Comparison of ENCODE assay signal across 9 mouse cellular contexts in the genomic region with DNA sequence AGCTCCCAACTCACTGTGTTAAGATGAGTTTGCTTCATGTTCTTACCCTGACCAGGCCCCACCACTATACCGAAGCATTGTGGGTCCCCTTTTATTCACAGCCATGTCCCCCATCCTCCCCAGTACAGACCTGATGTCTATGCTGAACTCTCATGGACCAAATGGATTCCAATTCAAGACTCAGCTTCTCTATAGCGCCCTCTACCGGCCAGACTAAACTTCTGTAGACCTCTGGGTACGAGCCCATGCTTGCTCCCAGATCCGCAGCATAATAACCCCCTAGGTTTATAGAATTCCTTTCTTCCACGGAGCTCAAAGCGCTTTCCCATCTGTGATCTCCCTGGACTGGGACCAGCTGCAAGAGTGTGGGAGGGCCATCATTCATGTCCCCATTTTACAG. TPM values are rescaled to one million over a fixed set of nuclear protein-coding genes. Genes with fewer than 3 reads are reported as not detected.
DNase-seq lines count a peak whose midpoint lies in the region; ATAC-seq and TF ChIP-seq lines count a peak whose summit lies in the region.
"Had no signal": no experiment of that assay in that cellular context is flagged by ENCODE, and none has a peak within 500 bp of the region (broad histone marks: within the 10 kb centered on the region; RNA-seq: fewer than 3 reads in every experiment).

No protein-coding gene starts in this region.

- WGBS in hindbrain, postnatal 0 days = 34% methylated on average over 7 of the region's 7 CpGs

- no peak overlapping the region for H3K9ac ChIP-seq in hindbrain, postnatal 0 days (replicated peaks; ENCODE audit: low read length)

- no peak overlapping the region for H3K27ac ChIP-seq in hindbrain, postnatal 0 days

- no peaks in the 10 kb centered on the region for H3K36me3 ChIP-seq in hindbrain, postnatal 0 days (ENCODE audit: insufficient read depth, low read length)

- H3K9me3 ChIP-seq in hindbrain, postnatal 0 days (ENCODE audit: low read length) = no peaks in the 10 kb centered on the region

- DNase-seq in heart, postnatal 4 days = peak; percentile 55
- DNase-seq in heart, adult 8-10 months (ENCODE audit: low spot score) = no peak
- DNase-seq in 3T3-L1 (ENCODE audit: low read depth, low spot score) = peak; percentile 62
- DNase-seq in NIH3T3 (ENCODE audit: low read depth) = peak; percentile 67
- DNase-seq in hindbrain, postnatal 0 days (ENCODE audit: low spot score) = peak; percentile 59
- DNase-seq in thymus, postnatal 4 days = peak; percentile 64
- no peak for DNase-seq in right cerebral cortex, postnatal 4 days
- DNase-seq in kidney, adult 18-20 months = no peak

- H3K4me1 ChIP-seq in hindbrain, postnatal 0 days (ENCODE audit: insufficient read depth, low read length) = no peaks in the 10 kb centered on the region

- ATAC-seq in hindbrain, postnatal 0 days = no peak

- no peak overlapping the region for H3K4me2 ChIP-seq in hindbrain, postnatal 0 days (ENCODE audit: low read depth, low read length)

- H3K27me3 ChIP-seq in hindbrain, postnatal 0 days (ENCODE audit: insufficient read depth, low read length) = no peaks in the 10 kb centered on the region

- H3K4me3 ChIP-seq in hindbrain, postnatal 0 days (ENCODE audit: low read length) = no peak overlapping the region

- peak; percentile 62 for TF ChIP-seq CTCF in hindbrain, postnatal 0 days (IDR thresholded peaks at IDR 0.05; ENCODE audit: low read depth)

RNA-seq across cellular contexts. Expression of gene Fam131c, which starts 7.2 kb away (rescaled TPM):
- total RNA-seq in heart, postnatal 4 days (2021) = under 1 TPM; 0.43 to 0.62 TPM
- total RNA-seq in heart, adult 8-10 months (2022) = 1 to 10 TPM; 2.4 to 5.5 (median 4.1) TPM
- total RNA-seq in hindbrain, postnatal 0 days (2014; rRNA removed) = 95.3 and 103 TPM in 2 replicates
- polyA plus RNA-seq in hindbrain, postnatal 0 days (2015; fragmentation: Nextera tagmentation; extraction: Ambion mirVana) = 41.7 and 46.3 TPM in 2 replicates

RNA-seq across cellular contexts. Expression of gene Clcnka, which starts 37.7 kb away (rescaled TPM):
- not detected for total RNA-seq in heart, postnatal 4 days (2021)
- not detected for total RNA-seq in heart, adult 8-10 months (2022)
- total RNA-seq in hindbrain, postnatal 0 days (2014; rRNA removed) = 1.1 and 1.2 TPM in 2 replicates
- polyA plus RNA-seq in hindbrain, postnatal 0 days (2015; fragmentation: Nextera tagmentation; extraction: Ambion mirVana) = 0.95 and 0.98 TPM in 2 replicates

RNA-seq across cellular contexts. Expression of gene Clcnkb, which starts 55.0 kb away (rescaled TPM):
- total RNA-seq in heart, postnatal 4 days (2021) = 1 to 10 TPM in 1 of 2 experiments, under 1 TPM in 1; 0.61 to 1.3 TPM
- total RNA-seq in heart, adult 8-10 months (2022) = 1 to 10 TPM in 1 of 4 experiments, under 1 TPM in 3; 0.33 to 1.5 (median 0.59) TPM
- total RNA-seq in hindbrain, postnatal 0 days (2014; rRNA removed) = 5.0 TPM in 1 of 2 replicates, not detected in the other
- 0.19 and 0.38 TPM in 2 replicates for polyA plus RNA-seq in hindbrain, postnatal 0 days (2015; fragmentation: Nextera tagmentation; extraction: Ambion mirVana)
- total RNA-seq: layer of hippocampus, postnatal 25 days had no signal

RNA-seq across cellular contexts. Expression of gene Hspb7, which starts 59.7 kb away (rescaled TPM):
- total RNA-seq in heart, postnatal 4 days (2021) = 100 to 1,000 TPM; 865 to 923 TPM
- 1,000 to 10,000 TPM; 1,512 to 1,942 (median 1,609) TPM for total RNA-seq in heart, adult 8-10 months (2022)
- total RNA-seq in hindbrain, postnatal 0 days (2014; rRNA removed) = 0.32 TPM in 1 of 2 replicates, not detected in the other
- 0.06 and 0.08 TPM in 2 replicates for polyA plus RNA-seq in hindbrain, postnatal 0 days (2015; fragmentation: Nextera tagmentation; extraction: Ambion mirVana)
- total RNA-seq: layer of hippocampus, postnatal 25 days had no signal

RNA-seq across cellular contexts. Expression of gene Epha2, which starts 59.8 kb away (rescaled TPM):
- 10 to 100 TPM; 10.1 to 10.9 TPM for total RNA-seq in heart, postnatal 4 days (2021)
- total RNA-seq in heart, adult 8-10 months (2022) = 1 to 10 TPM; 4.6 to 7.1 (median 5.2) TPM
- total RNA-seq in hindbrain, postnatal 0 days (2014; rRNA removed) = 1.6 and 3.5 TPM in 2 replicates
- 0.44 and 0.46 TPM in 2 replicates for polyA plus RNA-seq in hindbrain, postnatal 0 days (2015; fragmentation: Nextera tagmentation; extraction: Ambion mirVana)

Comparison
In these comparisons a context has a peak if more than half of its experiments do, and no peak if none do; other contexts are left out.
1. DNase-seq: peak in heart, postnatal 4 days (single experiment), 3T3-L1 (single experiment), NIH3T3 (single experiment), hindbrain, postnatal 0 days (single experiment) and thymus, postnatal 4 days (single experiment); none in heart, adult 8-10 months (single experiment), right cerebral cortex, postnatal 4 days (single experiment) and kidney, adult 18-20 months (single experiment).
2. RNA of gene Fam131c, which starts 7.2 kb away (total RNA-seq): 95.3 to 103 TPM in hindbrain, postnatal 0 days; 2.4 to 5.5 TPM in heart, adult 8-10 months and 0.43 to 0.62 TPM in heart, postnatal 4 days; every median in the first group is over 10 times any median in the second.